In the genomic region with DNA sequence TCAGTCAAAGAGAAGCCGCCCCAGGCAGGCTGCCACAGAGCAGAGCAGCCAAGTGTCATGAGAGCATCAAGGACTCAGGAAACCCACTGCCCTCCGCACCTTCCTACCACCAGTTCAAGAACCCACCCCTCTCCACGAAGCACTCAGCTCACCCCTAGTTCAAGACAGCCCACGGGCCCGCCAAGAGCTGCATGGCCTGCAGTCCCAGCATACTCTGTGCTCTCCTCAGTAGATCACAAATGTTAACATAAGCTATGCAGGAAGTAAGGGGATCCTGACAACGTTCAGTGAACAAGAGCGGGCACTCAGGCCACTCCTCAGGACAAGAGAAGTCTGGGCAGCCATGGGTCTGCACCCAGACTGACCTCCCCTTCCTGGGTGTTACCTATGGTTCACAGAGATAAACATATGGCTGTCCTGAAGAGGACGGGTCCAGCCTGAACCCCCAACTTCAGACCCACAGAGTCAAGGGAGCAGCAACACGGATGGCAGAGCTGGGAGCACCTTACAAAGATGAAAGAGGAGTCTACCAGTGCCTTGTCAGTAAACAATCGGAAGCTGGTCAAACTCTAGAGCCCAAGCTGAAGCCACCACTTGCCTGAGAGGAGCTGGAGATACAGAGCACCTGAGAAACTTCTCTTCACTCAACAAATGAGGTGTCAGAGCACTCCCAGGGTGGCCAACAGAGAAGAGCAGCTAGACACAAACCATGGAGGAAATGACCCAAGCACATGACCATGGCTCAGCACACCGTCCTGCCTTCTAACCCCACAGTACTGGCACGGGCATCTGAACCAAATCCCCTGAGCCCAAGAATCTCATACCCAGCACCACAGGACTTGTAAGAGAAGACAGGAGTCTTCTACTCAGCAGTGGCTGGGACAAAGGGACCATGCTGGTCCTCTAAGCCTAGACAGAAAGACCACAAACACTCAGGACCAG, we compare ENCODE assay signal across 7 mouse cellular contexts. TPM values are rescaled to one million over a fixed set of nuclear protein-coding genes. Genes with fewer than 3 reads are reported as not detected.
A peak's percentile ranks its signal among the peaks of the same experiment; 100 is the strongest.
DNase-seq lines count a peak whose midpoint lies in the region; ATAC-seq and TF ChIP-seq lines count a peak whose summit lies in the region.

No protein-coding gene starts in this region.

- H3K27ac ChIP-seq in lung, embryonic 14.5 days (ENCODE audit: low read depth) = no peak overlapping the region
- H3K27ac ChIP-seq in embryonic facial prominence, embryonic 14.5 days (replicated peaks; ENCODE audit: low read depth, low read length) = no peak overlapping the region
- peak overlapping the region; percentile 54; the same call in 1 of the 2 replicates for H3K27ac ChIP-seq in intestine, postnatal 0 days (ENCODE audit: low read depth, low read length)
- H3K27ac ChIP-seq in olfactory bulb, adult 2 months (ENCODE audit: insufficient read depth, low read depth, low read length) = no peak overlapping the region

- H3K27me3 ChIP-seq in lung, embryonic 14.5 days (ENCODE audit: insufficient read depth, low read length) = no peaks in the 10 kb centered on the region
- no peaks in the 10 kb centered on the region for H3K27me3 ChIP-seq in embryonic facial prominence, embryonic 14.5 days (replicated peaks; ENCODE audit: control insufficient read depth, insufficient read depth, low read length)
- no peaks in the 10 kb centered on the region for H3K27me3 ChIP-seq in intestine, postnatal 0 days (replicated peaks; ENCODE audit: control insufficient read depth, insufficient read depth, low read length)

- H3K9ac ChIP-seq in lung, embryonic 14.5 days = peak overlapping the region; percentile 95
- H3K9ac ChIP-seq in embryonic facial prominence, embryonic 14.5 days (ENCODE audit: low read depth, low read length) = peak overlapping the region; percentile 94
- H3K9ac ChIP-seq in intestine, postnatal 0 days (ENCODE audit: low read depth, low read length) = peak overlapping the region; percentile 94

- H3K4me3 ChIP-seq in lung, embryonic 14.5 days (ENCODE audit: low read depth, low read length) = peak overlapping the region; percentile 91
- peak overlapping the region; percentile 87 for H3K4me3 ChIP-seq in embryonic facial prominence, embryonic 14.5 days (ENCODE audit: low read depth, low read length)
- H3K4me3 ChIP-seq in intestine, postnatal 0 days (ENCODE audit: low read depth, low read length) = peak overlapping the region; percentile 82
- peak overlapping the region; percentile 67 for H3K4me3 ChIP-seq in olfactory bulb, adult 2 months (ENCODE audit: insufficient read depth, low read depth, low read length)

- H3K36me3 ChIP-seq in lung, embryonic 14.5 days (ENCODE audit: insufficient read depth) = peaks cover 23% of the 10 kb centered on the region; the same call in 1 of the 2 replicates
- peaks cover 4% of the 10 kb centered on the region; the same call in 1 of the 2 replicates for H3K36me3 ChIP-seq in embryonic facial prominence, embryonic 14.5 days (ENCODE audit: control insufficient read depth, insufficient read depth, low read length)
- peaks cover 3% of the 10 kb centered on the region; the same call in 1 of the 2 replicates for H3K36me3 ChIP-seq in intestine, postnatal 0 days (ENCODE audit: control insufficient read depth, insufficient read depth)

- intact Hi-C loops in left cerebral cortex, postnatal 4 days (cut with DNase I) = loop anchor here (5.0 kb wide), 2 partner anchors 47 to 67 kb away; no protein-coding TSS in a partner anchor

- peak overlapping the region; percentile 99 for H3K4me2 ChIP-seq in lung, embryonic 14.5 days
- H3K4me2 ChIP-seq in embryonic facial prominence, embryonic 14.5 days (ENCODE audit: low read depth, low read length) = peak overlapping the region; percentile 93
- H3K4me2 ChIP-seq in intestine, postnatal 0 days (replicated peaks; ENCODE audit: low read depth) = peak overlapping the region; percentile 91

- no peak for TF ChIP-seq POLR2A in olfactory bulb, adult 2 months (IDR thresholded peaks at IDR 0.05; ENCODE audit: insufficient read depth, low read depth, low read length)

- no peak for DNase-seq in lung, embryonic 14.5 days
- no peak for DNase-seq in lung, adult 18-20 months
- no peak for DNase-seq in embryonic facial prominence, embryonic 14.5 days (ENCODE audit: low spot score)
- DNase-seq in cerebellum, postnatal 25 days = no peak
- DNase-seq in left cerebral cortex, postnatal 4 days = no peak

- ATAC-seq in lung, embryonic 14.5 days (ENCODE audit: insufficient read depth) = no peak
- no peak for ATAC-seq in embryonic facial prominence, embryonic 14.5 days (ENCODE audit: low read depth)
- ATAC-seq in intestine, postnatal 0 days = no peak

- TF ChIP-seq CTCF in lung, embryonic 14.5 days (IDR thresholded peaks at IDR 0.05; ENCODE audit: low read depth) = no peak
- TF ChIP-seq CTCF in intestine, postnatal 0 days (IDR thresholded peaks at IDR 0.05; ENCODE audit: low read depth) = no peak
- no peak for TF ChIP-seq CTCF in olfactory bulb, adult 2 months (IDR thresholded peaks at IDR 0.05; ENCODE audit: insufficient read depth, low read depth, low read length)

- no peaks in the 10 kb centered on the region for H3K9me3 ChIP-seq in lung, embryonic 14.5 days (ENCODE audit: low read depth, low read length)
- H3K9me3 ChIP-seq in embryonic facial prominence, embryonic 14.5 days (ENCODE audit: control insufficient read depth, low read length) = no peaks in the 10 kb centered on the region
- H3K9me3 ChIP-seq in intestine, postnatal 0 days (ENCODE audit: control insufficient read depth) = no peaks in the 10 kb centered on the region

- peaks cover 58% of the 10 kb centered on the region for H3K4me1 ChIP-seq in lung, embryonic 14.5 days (ENCODE audit: insufficient read depth)
- peaks cover 63% of the 10 kb centered on the region for H3K4me1 ChIP-seq in embryonic facial prominence, embryonic 14.5 days (ENCODE audit: control insufficient read depth, insufficient read depth, low read length)
- peaks cover 46% of the 10 kb centered on the region for H3K4me1 ChIP-seq in intestine, postnatal 0 days (replicated peaks; ENCODE audit: control insufficient read depth, insufficient read depth, low read length)
- peaks cover 52% of the 10 kb centered on the region for H3K4me1 ChIP-seq in olfactory bulb, adult 2 months (ENCODE audit: control insufficient read depth, insufficient read depth, low read length)

- 35% methylated on average over 12 of the region's 12 CpGs for WGBS in lung, embryonic 14.5 days
- WGBS in embryonic facial prominence, embryonic 14.5 days = 53% methylated on average over 12 of the region's 12 CpGs
- 30% methylated on average over 12 of the region's 12 CpGs for WGBS in intestine, postnatal 0 days
- WGBS in olfactory bulb, adult 2 months = 19% methylated on average over 12 of the region's 12 CpGs

RNA-seq across cellular contexts. Expression of gene Ski, which starts 2.9 kb away (rescaled TPM):
- 23.7 and 25.8 TPM in 2 replicates for polyA plus RNA-seq in lung, embryonic 14.5 days (2014; fragmentation: Nextera tagmentation; extraction: Ambion mirVana)
- 34.1 and 34.9 TPM in 2 replicates for polyA plus RNA-seq in embryonic facial prominence, embryonic 14.5 days (2014; fragmentation: Nextera tagmentation; extraction: Ambion mirVana)
- 13.3 and 14.0 TPM in 2 replicates for polyA plus RNA-seq in intestine, postnatal 0 days (2015; fragmentation: Nextera tagmentation; extraction: Ambion mirVana)
- polyA plus RNA-seq in olfactory bulb, adult 2 months (2012; ENCODE audit: insufficient read depth, insufficient read length, low replicate concordance, missing spikeins) = not detected in 2 replicates
- total RNA-seq in left cerebral cortex, postnatal 4 days (2021) = 100 to 1,000 TPM; 117 to 121 TPM

RNA-seq across cellular contexts. Expression of gene Faap20, which starts 30.1 kb away (rescaled TPM):
- 81.2 and 83.9 TPM in 2 replicates for polyA plus RNA-seq in lung, embryonic 14.5 days (2014; fragmentation: Nextera tagmentation; extraction: Ambion mirVana)
- 66.1 and 68.5 TPM in 2 replicates for polyA plus RNA-seq in embryonic facial prominence, embryonic 14.5 days (2014; fragmentation: Nextera tagmentation; extraction: Ambion mirVana)
- polyA plus RNA-seq in intestine, postnatal 0 days (2015; fragmentation: Nextera tagmentation; extraction: Ambion mirVana) = 54.6 and 57.8 TPM in 2 replicates
- not detected in 2 replicates for polyA plus RNA-seq in olfactory bulb, adult 2 months (2012; ENCODE audit: insufficient read depth, insufficient read length, low replicate concordance, missing spikeins)
- 10 to 100 TPM; 32.1 to 33.0 TPM for total RNA-seq in left cerebral cortex, postnatal 4 days (2021)

Comparison
In these comparisons a context has a peak if more than half of its experiments do, and no peak if none do; other contexts are left out.
1. RNA of gene Faap20, which starts 30.1 kb away (polyA plus RNA-seq): 81.2 to 83.9 TPM in lung, embryonic 14.5 days, 66.1 to 68.5 TPM in embryonic facial prominence, embryonic 14.5 days and 54.6 to 57.8 TPM in intestine, postnatal 0 days; not detected in olfactory bulb, adult 2 months; every median in the first group is over 10 times any median in the second.
2. Peak in every context shown above with its lines, with median percentiles within 50 percentile points of each other: H3K4me2 ChIP-seq, H3K4me3 ChIP-seq and H3K9ac ChIP-seq.